Mouse (Mus musculus) kidney, postnatal 0 days (tissue): Measurements from ENCODE around the gene Lsm3. TPM values are rescaled to one million over a fixed set of nuclear protein-coding genes. Genes with fewer than 3 reads are reported as not detected.

ENCODE experiments used
- ATAC-seq: fragments of 200-750 bp; cut with Nextera tagmentation; replicated peaks from 2 replicates; pipeline ENCODE4 v1.8.0; 2017; ENCODE audit warnings: low read depth, moderate number of reproducible peaks, moderate TSS enrichment, moderate library complexity; ENCODE audit not compliant: low FRiP score
- DNase-seq: peaks from one replicate; pipeline ENCODE4 v3.0.0-alpha.2; 2016; ENCODE audit warnings: low spot score
- H3K27ac ChIP-seq: fragments of 300-500 bp; sonication (generic); 2 replicates; pipeline ENCODE4 v1.5.1; 2014; ENCODE audit warnings: mild to moderate bottlenecking
- H3K27me3 ChIP-seq: fragments of 300-500 bp; sonication (generic); 2 replicates; pipeline ENCODE4 v1.6.1; 2014; ENCODE audit warnings: low read length, mixed read lengths; ENCODE audit not compliant: insufficient read depth
- H3K36me3 ChIP-seq: fragments of 300-500 bp; sonication (generic); 2 replicates; pipeline ENCODE4 v1.6.1; 2014; ENCODE audit warnings: low read length, mixed read lengths; ENCODE audit not compliant: insufficient read depth
- H3K4me1 ChIP-seq: fragments of 300-500 bp; sonication (generic); replicated peaks from 2 replicates; pipeline ENCODE4 v1.6.1; 2014; ENCODE audit warnings: antibody characterized with exemption, low read length, mixed read lengths; ENCODE audit not compliant: insufficient read depth
- H3K4me2 ChIP-seq: fragments of 300-500 bp; sonication (generic); 2 replicates; pipeline ENCODE4 v1.6.1; 2014; ENCODE audit warnings: mild to moderate bottlenecking, low read length, moderate library complexity, mixed read lengths
- H3K4me3 ChIP-seq: fragments of 300-500 bp; sonication (generic); replicated peaks from 2 replicates; pipeline ENCODE4 v1.5.1; 2014; ENCODE audit warnings: low read depth, low read length
- H3K9ac ChIP-seq: fragments of 300-500 bp; sonication (generic); 2 replicates; pipeline ENCODE4 v1.6.1; 2014; ENCODE audit warnings: low read depth, low read length
- H3K9me3 ChIP-seq: fragments of 300-500 bp; sonication (generic); replicated peaks from 2 replicates; pipeline ENCODE4 v1.6.1; 2016; ENCODE audit warnings: low read length, inconsistent platforms, mixed read lengths
- CTCF ChIP-seq: IDR thresholded peaks from 2 replicates; pipeline ENCODE4 v1.5.1; 2016; ENCODE audit warnings: antibody characterized with exemption, low read depth, mild to moderate bottlenecking, moderate library complexity
- WGBS: fragments of 180-500 bp; shearing (Covaris S2); extraction: QIAGEN DNeasy Blood & Tissue Kit; methylation state at CpG from one replicate; pipeline ENCODE4 v1.1.7; 2014; 5-methylcytosine and 5-hydroxymethylcytosine counted together
- polyA plus RNA-seq: library from polyadenylated mRNA; unstranded; fragments of >200 nt; fragmentation: Nextera tagmentation; extraction: Ambion mirVana; gene quantifications from 2 replicates; pipeline ENCODE4 v1.2.1, GENCODE M21; 2015

Gene Lsm3
- polyA plus RNA-seq, 1 experiment from 2014 or later, result 222 TPM

DNA sequence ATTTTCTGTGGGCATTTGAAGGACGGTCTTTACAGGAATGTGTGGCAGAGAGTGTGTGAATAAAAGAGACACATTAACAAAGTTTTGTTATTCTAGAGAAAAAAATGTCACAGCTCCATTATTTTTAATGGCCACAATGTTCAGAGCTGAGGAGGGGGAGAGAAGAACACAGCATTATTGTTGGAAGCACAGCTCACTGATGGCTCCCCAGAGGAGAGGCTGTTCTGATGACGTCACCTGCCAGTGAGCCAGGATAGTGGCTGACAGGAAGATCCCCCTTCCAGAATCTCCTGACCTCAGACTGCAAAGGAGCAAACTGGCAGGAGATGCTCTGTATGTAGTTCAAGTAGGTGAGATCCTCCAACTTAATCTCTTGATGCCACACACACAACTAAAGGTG is 18.0 kb downstream of the Lsm3 start:
- no peak for TF ChIP-seq CTCF
- 16% methylated on average over 2 of the region's 2 CpGs for WGBS
- no peaks in the 10 kb centered on the region for H3K9me3 ChIP-seq

DNA sequence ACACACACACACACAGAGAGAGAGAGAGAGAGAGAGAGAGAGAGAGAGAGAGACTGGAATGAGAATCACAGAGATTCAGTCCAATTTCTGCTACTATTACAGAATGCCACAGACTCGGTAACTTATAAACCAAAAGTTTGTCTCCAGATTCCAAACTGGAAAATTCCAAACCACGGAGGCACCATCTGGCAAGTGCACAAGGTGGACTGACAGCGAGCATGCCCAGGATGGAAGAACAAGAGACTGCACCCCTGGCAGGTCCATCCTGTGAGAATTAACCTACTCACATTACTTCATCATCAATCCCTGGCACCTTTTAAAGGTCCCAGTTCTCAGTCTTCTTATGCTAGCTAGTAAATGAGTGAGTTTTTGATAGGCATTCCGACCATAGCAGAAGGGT is 18.5 kb downstream of the Lsm3 start:
- 68% methylated on average over 4 of the region's 4 CpGs for WGBS
- TF ChIP-seq CTCF, result no peak
- Histone ChIP-seq H3K9ac (no peak overlapping the region), H3K36me3 (no peaks in the 10 kb centered on the region), H3K27ac (no peak overlapping the region), H3K9me3 (no peaks in the 10 kb centered on the region), H3K4me3 (no peak overlapping the region), H3K4me2 (no peak overlapping the region), H3K27me3 (no peaks in the 10 kb centered on the region), H3K4me1 (no peaks in the 10 kb centered on the region; the same call in 1 of the 2 replicates)
- ATAC-seq, result no peak
- DNase-seq, result no peak

More for the DNA sequence above, 18.0 kb downstream of the Lsm3 start:
- Histone ChIP-seq H3K36me3 (no peaks in the 10 kb centered on the region), H3K4me2 (no peak overlapping the region), H3K4me1 (no peaks in the 10 kb centered on the region; the same call in 1 of the 2 replicates), H3K27me3 (no peaks in the 10 kb centered on the region), H3K27ac (peak overlapping the region; percentile 15; the same call in 1 of the 2 replicates), H3K9ac (no peak overlapping the region), H3K4me3 (no peak overlapping the region)
- no peak for ATAC-seq
- peak; percentile 79 for DNase-seq

DNA sequence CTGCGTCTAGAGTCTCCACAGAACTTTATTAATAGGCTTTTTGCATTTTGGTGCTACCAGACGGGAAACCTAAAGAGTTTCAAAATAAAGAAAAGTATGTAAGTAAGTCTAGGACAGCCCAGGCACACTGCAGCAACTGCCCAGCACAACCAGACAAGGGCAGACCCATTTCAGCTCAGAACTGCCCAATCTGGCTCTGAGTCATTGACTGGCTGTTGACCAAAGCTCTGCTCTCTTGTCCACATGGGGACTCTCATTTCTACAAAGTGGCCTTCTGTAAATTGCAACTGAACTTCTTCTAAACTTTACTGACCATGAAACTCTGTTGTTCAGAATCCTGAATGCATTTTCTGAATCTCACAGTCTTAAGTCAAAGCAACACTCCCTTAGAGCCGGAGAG is 19.5 kb downstream of the Lsm3 start:
- Histone ChIP-seq H3K27me3 (no peaks in the 10 kb centered on the region), H3K27ac (no peak overlapping the region), H3K9ac (no peak overlapping the region), H3K4me3 (no peak overlapping the region), H3K4me1 (no peaks in the 10 kb centered on the region; the same call in 1 of the 2 replicates), H3K9me3 (no peaks in the 10 kb centered on the region), H3K4me2 (no peak overlapping the region), H3K36me3 (no peaks in the 10 kb centered on the region)
- TF ChIP-seq CTCF, result no peak
- WGBS, result 91% methylated on average over 3 of the region's 3 CpGs
- DNase-seq (no peak), ATAC-seq (no peak)

DNA sequence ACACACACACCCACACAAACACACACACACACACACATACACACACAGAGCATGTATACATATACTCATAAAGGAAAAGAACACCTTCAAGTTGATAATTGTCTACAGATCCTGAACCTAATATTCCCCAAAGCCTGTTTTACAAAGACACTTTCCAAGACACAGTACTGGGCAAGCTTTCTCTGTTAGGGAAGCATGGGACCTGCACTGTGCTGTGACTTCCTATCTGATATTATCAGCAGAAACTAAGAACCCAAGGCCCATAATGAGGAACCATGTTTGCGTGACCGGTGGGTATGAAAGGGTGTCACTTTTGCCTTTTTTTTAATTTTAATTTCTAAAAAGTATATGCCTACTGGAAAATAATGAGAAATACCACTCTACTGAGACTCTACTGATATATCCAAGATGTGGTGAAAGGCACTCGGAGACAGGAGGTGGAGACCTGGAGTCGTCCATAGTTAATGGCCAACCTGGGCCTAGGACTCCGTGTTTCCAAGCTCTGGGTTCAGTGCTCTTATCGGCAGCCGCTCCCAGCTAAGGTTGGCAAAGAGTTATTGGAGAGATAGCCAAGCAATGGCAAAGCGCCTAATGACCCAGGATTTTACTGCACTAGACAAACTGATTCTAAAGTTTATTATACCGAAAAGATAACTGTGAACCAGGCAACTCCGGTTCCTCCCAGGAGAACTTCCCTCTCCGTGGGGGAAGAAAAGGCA is 20.5 kb downstream of the Lsm3 start:
- Histone ChIP-seq H3K36me3 (no peaks in the 10 kb centered on the region), H3K4me3 (no peak overlapping the region)
- WGBS, result 69% methylated on average over 11 of the region's 11 CpGs

DNA sequence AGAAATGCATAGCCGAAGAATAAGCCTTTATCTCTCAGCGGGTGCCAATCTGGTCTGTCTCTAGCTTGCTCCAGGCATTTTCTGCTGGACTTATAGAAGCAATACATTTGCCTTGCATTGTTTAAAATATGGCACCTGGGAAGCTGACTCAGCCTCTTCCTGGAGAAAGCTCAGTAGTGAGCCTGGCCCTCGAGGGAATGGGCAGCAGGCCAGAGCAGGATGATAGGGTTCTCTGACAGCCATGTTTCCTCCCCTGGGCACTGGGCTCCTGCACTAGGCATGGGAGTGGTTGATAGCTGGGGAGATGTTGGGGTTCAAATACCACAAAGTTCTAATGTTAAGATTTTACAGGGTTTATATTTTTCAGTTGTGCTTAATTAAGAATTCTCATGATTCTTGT is 25.5 kb downstream of the Lsm3 start:
- no peak overlapping the region for H3K4me3 ChIP-seq
- H3K9ac ChIP-seq, result no peak overlapping the region
- H3K27ac ChIP-seq, result no peak overlapping the region
- no peak for DNase-seq
- no peak for ATAC-seq
- no peaks in the 10 kb centered on the region for H3K27me3 ChIP-seq
- H3K9me3 ChIP-seq, result no peaks in the 10 kb centered on the region
- no peaks in the 10 kb centered on the region for H3K4me1 ChIP-seq
- TF ChIP-seq CTCF, result no peak
- H3K4me2 ChIP-seq, result no peak overlapping the region
- no peaks in the 10 kb centered on the region for H3K36me3 ChIP-seq
- 67% methylated on average over 3 of the region's 3 CpGs for WGBS

More for the DNA sequence above, 20.5 kb downstream of the Lsm3 start:
- TF ChIP-seq CTCF, result no peak
- Histone ChIP-seq H3K9ac (no peak overlapping the region), H3K4me1 (no peaks in the 10 kb centered on the region; the same call in 1 of the 2 replicates), H3K27me3 (no peaks in the 10 kb centered on the region), H3K9me3 (no peaks in the 10 kb centered on the region), H3K27ac (no peak overlapping the region), H3K4me2 (no peak overlapping the region)
- DNase-seq (no peak), ATAC-seq (no peak)

DNA sequence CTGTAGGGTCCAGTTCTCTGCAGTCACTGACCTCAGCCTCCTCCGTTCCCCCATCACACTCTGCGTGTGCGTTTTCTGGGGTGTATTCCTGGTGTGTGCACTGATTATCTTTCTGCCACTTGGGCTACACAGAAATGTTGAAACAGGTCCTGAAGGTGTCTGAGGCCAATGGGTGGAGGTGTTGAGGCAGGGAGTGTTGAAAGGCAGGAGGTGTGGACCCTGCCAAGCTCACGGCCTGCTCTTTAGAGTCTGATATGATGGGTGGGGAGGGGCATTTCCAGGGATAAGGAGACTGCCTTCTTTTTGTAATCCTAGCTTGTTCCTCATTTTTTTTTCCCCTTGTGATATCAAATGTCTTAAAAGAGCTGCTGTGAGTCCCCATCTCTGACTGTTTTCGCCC is 27.3 kb downstream of the Lsm3 start:
- ATAC-seq, result no peak
- TF ChIP-seq CTCF, result no peak
- Histone ChIP-seq H3K27ac (no peak overlapping the region), H3K4me3 (no peak overlapping the region), H3K4me1 (no peaks in the 10 kb centered on the region), H3K9me3 (no peaks in the 10 kb centered on the region), H3K27me3 (no peaks in the 10 kb centered on the region), H3K9ac (no peak overlapping the region), H3K4me2 (no peak overlapping the region), H3K36me3 (no peaks in the 10 kb centered on the region)
- 57% methylated on average over 5 of the region's 5 CpGs for WGBS
- no peak for DNase-seq
